Mouse (Mus musculus) stomach, postnatal 0 days (tissue): ENCODE results near the gene Pgghg.

Experiments
- CTCF ChIP-seq: IDR thresholded peaks from 2 replicates; pipeline ENCODE4 v1.5.1; 2016; ENCODE audit warnings: antibody characterized with exemption, low read depth, mild to moderate bottlenecking, moderate library complexity
- EP300 ChIP-seq: optimal IDR thresholded peaks from 2 replicates; pipeline ENCODE3; 2016; ENCODE audit warnings: antibody characterized with exemption

- TF ChIP-seq CTCF (no peak), EP300 (no peak)
Observed at GRCm38 (mm10) chr7:140953800-140954732, 12.9 kb downstream of the Pgghg start.
